Mouse (Mus musculus) bone marrow, adult 2 months (tissue): Measurements from ENCODE around the gene Ccdc93.

Experiments
- CTCF ChIP-seq: fragments of 200-500 bp; IDR thresholded peaks from 2 replicates; pipeline ENCODE4 v1.5.1; 2011; ENCODE audit warnings: low read length, control low read depth; ENCODE audit not compliant: control insufficient read depth, insufficient read depth
- POLR2A ChIP-seq: fragments of 200-500 bp; IDR thresholded peaks from 2 replicates; pipeline ENCODE4 v1.6.1; 2011; ENCODE audit warnings: low read depth, mild to moderate bottlenecking, control low read depth, low read length, borderline replicate concordance; ENCODE audit not compliant: control insufficient read depth

GRCm38 (mm10) chr1:121448166-121448565 lies 17.3 kb downstream of the Ccdc93 start:
- TF ChIP-seq POLR2A (no peak), CTCF (no peak)
